Mouse (Mus musculus): ENCODE measurements around the gene Plppr3.

- TF ChIP-seq CTCF (IDR thresholded peaks at IDR 0.05; ENCODE audit: borderline replicate concordance, insufficient read depth, low read length) (no peak), POLR2A (IDR thresholded peaks at IDR 0.05; ENCODE audit: low read depth, low read length) (no peak)
Observed at GRCm38 (mm10) chr10:79864351-79865188, 9.9 kb downstream of the Plppr3 start.
